Mouse (Mus musculus) liver, adult (tissue): ENCODE data around the gene Cyp20a1.

Experiments used
- GATA4 ChIP-seq: IDR thresholded peaks from 2 replicates; pipeline ENCODE4 v1.6.1; 2014; ENCODE audit warnings: mild to moderate bottlenecking, low read length; ENCODE audit not compliant: insufficient replicate concordance

Cyp20a1 gene

DNA sequence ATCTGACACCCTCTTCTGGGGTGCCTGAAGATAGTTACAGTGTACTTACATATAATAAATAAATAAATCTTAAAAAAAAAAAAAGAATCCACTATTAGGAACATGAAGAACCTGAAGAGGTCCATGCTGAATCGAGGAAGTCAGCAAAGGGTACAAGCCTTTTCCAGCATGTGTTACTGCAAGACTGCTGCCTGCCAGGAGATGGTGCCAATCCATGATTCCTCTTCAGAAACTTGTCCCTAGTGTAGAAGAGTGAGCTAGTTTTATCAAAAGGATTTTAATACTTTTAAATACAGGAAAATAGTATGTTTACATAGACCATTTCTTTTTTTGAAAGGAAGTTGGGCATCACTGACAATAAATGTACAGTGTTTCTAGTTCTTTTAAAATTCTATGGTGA is 80.8 kb downstream of the Cyp20a1 start:
- no peak for TF ChIP-seq GATA4

GRCm38 (mm10) chr1:60428341-60428740 is 85.2 kb downstream of the Cyp20a1 start:
- TF ChIP-seq GATA4 = no peak

DNA sequence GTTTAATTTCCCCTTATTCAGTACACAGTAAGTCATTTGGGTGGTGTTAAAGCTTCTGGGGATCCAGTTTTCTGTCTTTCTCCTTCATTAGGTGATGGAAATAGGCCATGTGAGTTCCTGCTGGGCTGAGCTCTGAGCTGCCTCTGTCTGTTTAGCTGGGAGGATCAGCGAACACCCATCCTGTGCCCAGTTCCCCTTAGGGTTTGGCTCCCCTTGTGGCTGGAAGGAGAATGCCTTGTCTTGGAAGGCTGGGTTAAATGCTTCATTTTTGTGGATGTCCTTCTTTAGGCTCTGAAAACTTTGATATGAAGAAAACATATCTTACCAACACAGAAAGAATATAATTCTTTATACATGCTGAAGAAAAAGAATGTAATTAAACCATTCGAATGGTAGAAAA is 85.8 kb downstream of the Cyp20a1 start:
- TF ChIP-seq GATA4 = no peak

DNA sequence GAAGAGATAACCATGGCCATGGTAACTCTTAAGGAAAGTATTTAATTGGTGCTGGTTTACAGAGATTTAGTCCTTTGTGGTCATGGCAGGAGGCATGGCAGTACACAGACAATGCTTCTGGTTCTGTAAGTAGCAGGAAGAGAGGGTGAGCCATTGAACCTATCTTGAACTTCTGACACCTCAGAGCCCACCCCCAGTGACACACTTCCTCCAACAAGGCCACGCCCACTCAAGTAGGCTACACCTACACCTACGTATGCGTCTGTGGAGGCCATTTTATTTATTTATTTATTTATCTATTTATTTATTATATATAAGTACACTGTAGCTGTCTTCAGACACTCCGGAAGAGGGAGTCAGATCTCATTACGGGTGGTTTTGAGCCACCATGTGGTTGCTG is 88.4 kb downstream of the Cyp20a1 start:
- no peak for TF ChIP-seq GATA4

- TF ChIP-seq GATA4 = no peak
These were observed 89.4 kb downstream of the Cyp20a1 start for GRCm38 (mm10) chr1:60432497-60432896.
